Mouse (Mus musculus) Muller cell, postnatal 12 days (primary cell): ENCODE measurements at regions not wholly inside any gene's neighbourhood (a gene's known extent, or its start where the extent isn't known, plus 50 kb on each side); places are given as distances from the start of the nearest gene placed in this dataset.

Source experiments
- DNase-seq: peaks from one replicate; pipeline ENCODE4 v3.0.0-alpha.2; 2015; ENCODE audit errors: inconsistent ontology term

DNA sequence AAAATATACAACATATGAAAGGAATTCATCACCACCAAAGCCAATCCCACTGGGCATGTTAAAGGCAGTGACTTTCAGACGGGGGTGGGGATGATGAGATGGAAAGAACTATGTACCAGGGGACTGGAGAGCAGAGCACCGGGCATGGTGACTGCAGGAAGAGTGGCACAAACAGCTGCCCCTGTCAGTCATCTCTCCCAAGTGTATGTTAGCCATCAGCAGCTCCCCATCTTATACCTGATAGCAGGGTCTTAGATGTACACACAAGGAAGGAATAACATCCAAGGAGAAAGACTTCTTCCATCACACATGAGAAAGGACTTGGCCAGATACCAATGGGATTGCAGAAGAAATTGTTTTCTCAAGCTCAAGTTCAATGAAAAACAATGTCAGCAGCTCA is 257.2 kb downstream of the Nuak1 start:
- DNase-seq, result no peak

DNA sequence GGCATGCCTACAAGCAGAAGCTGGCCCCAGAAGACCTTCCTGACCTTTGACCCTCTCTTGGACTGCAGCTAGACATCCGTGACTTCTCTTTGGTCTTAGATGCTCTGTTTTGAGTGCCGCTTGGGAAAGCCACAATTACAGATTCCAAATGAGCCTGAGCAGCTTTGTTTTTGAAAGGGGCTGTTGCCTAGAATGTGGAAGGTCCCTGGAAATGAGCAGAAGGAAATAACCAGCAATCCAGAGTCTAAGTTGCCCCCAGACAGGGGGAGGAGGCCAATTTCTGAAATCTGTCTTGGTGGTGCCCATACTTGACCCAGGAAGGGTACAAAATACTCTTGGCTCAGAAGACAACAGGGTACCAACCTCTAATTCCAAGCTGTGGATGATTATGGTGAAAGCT is 253.9 kb downstream of the Nuak1 start:
- no peak for DNase-seq

GRCm38 (mm10) chr10:84199035-84199434 is 241.4 kb downstream of the Nuak1 start:
- DNase-seq, result no peak

- DNase-seq, result no peak
Measured at GRCm38 (mm10) chr10:84201785-84202184, 238.6 kb downstream of the Nuak1 start.

- no peak for DNase-seq
Measured at GRCm38 (mm10) chr10:84212096-84212785, 228.2 kb downstream of the Nuak1 start.

DNA sequence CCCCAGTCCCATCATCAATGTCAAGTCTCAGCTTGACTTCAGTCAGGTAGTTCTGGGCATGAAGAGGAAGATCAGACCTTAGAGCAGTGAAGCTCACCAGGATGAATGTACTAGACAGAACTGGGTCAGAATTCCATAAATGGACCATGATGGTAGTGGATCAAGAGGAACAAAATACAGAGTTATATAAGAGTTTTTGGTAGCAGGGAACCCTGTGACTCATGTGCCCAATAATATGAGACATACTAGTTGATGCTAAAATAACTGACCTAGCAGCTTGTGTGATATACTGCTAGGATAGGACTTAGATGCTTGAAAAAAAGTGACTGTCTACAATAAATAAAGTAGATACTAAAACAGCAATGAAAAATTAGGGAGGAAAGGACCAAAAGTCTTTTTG is 225.6 kb downstream of the Nuak1 start:
- DNase-seq, result no peak

GRCm38 (mm10) chr10:84229224-84229921 is 211.0 kb downstream of the Nuak1 start:
- no peak for DNase-seq

DNA sequence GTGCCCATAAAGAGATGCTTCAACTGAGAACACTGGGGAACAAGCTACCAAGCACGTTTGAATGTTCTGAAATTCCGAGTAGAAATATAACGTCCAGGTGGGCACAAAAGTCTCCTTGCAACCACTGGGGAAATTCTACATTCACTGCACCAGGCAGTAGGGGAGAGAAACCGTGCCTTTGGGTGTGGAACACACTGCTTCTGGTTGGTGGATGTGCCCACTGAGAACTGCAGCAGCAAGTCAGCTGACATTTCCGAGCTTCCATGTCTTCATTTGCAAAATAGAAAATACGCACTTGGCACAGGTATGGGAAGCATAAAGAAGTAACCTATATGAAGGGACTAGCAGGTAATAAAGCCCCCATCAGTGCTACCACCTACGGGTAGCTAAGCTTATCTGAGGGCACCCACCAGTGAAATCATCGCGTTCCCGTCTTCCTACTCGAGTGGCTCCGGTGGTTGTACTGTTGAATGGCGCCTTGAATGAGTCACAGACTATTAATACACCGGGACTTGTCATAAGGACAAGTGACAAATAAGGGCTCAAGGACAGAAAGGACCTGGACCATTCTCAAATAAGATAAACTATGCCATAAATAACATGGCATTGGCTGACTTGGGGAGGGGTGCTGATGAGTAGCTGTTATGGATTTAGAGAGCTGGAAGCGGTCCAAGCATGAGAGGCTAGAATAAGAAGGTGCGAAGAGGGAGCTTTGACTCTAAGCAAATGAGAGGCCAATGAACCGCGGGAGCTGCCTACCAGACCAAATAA is 210.2 kb downstream of the Nuak1 start:
- no peak for DNase-seq

GRCm38 (mm10) chr10:84235006-84235405 is 205.4 kb downstream of the Nuak1 start:
- no peak for DNase-seq

- no peak for DNase-seq
Measured at GRCm38 (mm10) chr10:84236236-84236635, 204.2 kb downstream of the Nuak1 start.

GRCm38 (mm10) chr10:84238279-84238963 is 202.0 kb downstream of the Nuak1 start:
- DNase-seq, result peak; percentile 14

DNA sequence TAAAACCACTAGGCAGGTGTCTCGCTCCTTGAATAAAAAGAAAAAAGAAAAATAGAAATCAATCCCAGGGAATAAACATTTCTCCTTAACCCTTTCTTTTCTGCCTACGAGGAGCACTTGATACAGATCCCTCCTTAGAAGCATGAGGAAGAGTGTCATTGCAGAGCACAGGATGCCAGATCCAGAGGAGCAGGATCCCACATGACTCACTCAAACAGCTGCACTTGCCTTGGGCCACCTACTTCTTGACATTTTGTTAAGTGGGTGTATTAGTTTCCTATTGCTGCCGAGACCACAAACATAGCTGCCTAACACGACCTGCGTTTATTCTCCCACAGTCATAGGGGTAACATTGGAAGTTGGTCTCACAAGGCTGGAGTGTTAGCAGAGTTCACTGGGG is 197.1 kb downstream of the Nuak1 start:
- DNase-seq, result no peak

DNA sequence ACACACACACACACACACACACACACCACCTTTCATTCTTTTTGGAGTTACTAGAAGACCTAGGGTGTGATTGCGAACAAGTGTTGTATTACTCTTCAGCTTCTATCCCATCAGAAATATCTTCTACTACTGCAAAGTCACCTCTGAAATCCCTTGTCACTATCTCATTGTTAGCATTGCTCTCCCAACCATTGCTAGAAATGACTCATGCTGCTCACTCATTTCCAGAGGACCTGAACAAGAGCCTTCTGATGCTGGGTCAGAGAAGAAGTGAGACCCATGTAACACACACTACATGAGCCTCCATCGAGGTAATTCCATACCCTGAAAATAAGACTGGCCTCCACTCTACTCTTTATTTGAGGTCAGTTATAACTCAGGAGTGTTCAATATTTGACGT is 191.1 kb downstream of the Nuak1 start:
- peak; percentile 18 for DNase-seq

GRCm38 (mm10) chr10:84260931-84261650 is 179.3 kb downstream of the Nuak1 start:
- DNase-seq, result peak; percentile 92

DNA sequence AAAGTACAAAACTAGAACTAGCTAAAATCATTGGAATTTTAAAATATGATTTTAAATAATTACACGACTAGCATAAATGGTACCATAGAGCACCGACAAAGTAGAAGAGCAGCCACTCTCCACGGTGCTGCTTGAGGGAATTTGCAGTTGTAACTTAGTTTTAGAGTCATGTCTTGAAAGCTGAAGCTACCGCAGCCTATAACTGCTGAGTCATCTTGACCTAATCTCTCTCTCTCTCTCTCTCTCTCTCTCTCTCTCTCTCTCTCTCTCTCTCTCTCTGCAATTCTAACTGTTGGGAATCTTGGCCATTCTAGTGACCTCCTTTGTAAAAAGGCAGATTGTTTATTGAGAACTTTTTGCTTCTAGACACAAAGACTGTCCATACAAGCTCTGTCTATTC is 177.5 kb downstream of the Nuak1 start:
- no peak for DNase-seq

GRCm38 (mm10) chr10:84285832-84286506 is 154.4 kb downstream of the Nuak1 start:
- peak; percentile 94 for DNase-seq

GRCm38 (mm10) chr10:84294422-84294821 is 146.0 kb downstream of the Nuak1 start:
- DNase-seq, result peak; percentile 67

DNA sequence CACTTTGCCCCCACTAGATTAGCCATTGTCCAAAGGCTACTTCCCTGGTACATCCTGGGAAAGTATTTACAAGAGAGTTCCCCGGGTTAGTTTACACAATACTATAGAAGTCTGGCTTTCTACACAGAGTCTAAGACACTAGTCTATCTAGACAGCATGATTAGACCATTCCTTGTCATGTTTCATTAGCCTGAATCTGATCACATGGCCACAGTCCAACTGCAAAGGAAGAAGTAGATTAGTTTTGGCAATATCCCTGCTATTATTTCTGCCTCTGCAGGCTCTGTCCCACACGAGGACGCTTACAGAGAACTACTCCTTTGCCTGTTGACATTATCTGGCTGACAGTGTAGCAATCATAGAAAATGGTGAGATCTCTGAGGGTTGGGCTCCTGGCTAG is 144.2 kb downstream of the Nuak1 start:
- peak; percentile 60 for DNase-seq

GRCm38 (mm10) chr10:84301561-84301960 is 138.8 kb downstream of the Nuak1 start:
- no peak for DNase-seq

DNA sequence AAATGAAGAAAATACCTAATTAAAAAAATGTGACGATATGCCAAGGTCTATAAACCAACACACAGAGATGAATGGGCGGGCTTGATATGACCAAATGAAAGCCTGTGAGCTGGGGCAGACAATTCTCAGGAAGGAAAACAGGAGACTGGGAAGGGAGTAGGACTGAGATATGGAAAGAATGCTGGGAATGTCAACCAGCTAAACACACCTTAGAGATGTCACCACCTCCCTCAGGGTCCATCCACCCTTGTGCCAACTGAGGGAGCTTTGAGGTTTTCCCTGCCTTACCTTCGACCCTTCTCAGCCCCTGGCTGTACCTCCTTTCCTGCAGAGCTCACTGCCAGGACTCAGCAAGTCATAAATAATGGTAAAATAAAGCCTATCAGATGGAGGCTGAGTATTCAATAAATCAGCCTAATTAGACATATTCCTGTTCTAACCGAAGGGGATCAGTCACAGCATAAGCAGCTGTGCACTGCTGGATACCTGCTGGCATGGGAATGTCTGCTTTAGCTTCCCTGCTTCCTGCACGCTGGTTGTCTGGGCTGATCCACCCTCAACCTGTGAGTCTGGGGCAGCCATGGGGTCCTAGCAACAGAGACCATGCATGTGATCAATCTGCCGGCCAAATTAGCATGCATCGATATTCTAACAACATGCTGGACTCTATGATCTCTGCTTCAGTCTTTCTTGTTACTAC is 137.4 kb downstream of the Nuak1 start:
- DNase-seq, result no peak
